Mouse (Mus musculus) stomach, postnatal 0 days (tissue): ENCODE results near the gene Olig2. TPM values are rescaled to one million over a fixed set of nuclear protein-coding genes. Genes with fewer than 3 reads are reported as not detected.

Source experiments
- ATAC-seq: fragments of 200-750 bp; cut with Nextera tagmentation; 2 replicates; pipeline ENCODE4 v1.8.0; 2017; ENCODE audit not compliant: low FRiP score, low TSS enrichment
- DNase-seq: peaks from one replicate; pipeline ENCODE4 v3.0.0-alpha.2; 2016; ENCODE audit warnings: low spot score
- H3K27ac ChIP-seq: fragments of 300-500 bp; sonication (generic); replicated peaks from 2 replicates; pipeline ENCODE4 v1.5.1; 2014; ENCODE audit warnings: mild to moderate bottlenecking, control low read depth
- H3K27me3 ChIP-seq: fragments of 300-500 bp; sonication (generic); 2 replicates; pipeline ENCODE4 v1.6.1; 2014; ENCODE audit warnings: low read length; ENCODE audit not compliant: control insufficient read depth, insufficient read depth
- H3K36me3 ChIP-seq: fragments of 300-500 bp; sonication (generic); 2 replicates; pipeline ENCODE4 v1.6.1; 2014; ENCODE audit warnings: low read length, mixed read lengths; ENCODE audit not compliant: control insufficient read depth, insufficient read depth
- H3K4me1 ChIP-seq: fragments of 300-500 bp; sonication (generic); replicated peaks from 2 replicates; pipeline ENCODE4 v1.6.1; 2014; ENCODE audit warnings: antibody characterized with exemption; ENCODE audit not compliant: control insufficient read depth, insufficient read depth
- H3K4me2 ChIP-seq: fragments of 300-500 bp; sonication (generic); replicated peaks from 2 replicates; pipeline ENCODE4 v1.6.1; 2014; ENCODE audit warnings: low read depth, mild to moderate bottlenecking, control low read depth, moderate library complexity
- H3K4me3 ChIP-seq: fragments of 300-500 bp; sonication (generic); 2 replicates; pipeline ENCODE4 v1.5.1; 2014; ENCODE audit warnings: low read depth, low read length, control low read depth
- H3K9ac ChIP-seq: fragments of 300-500 bp; sonication (generic); 2 replicates; pipeline ENCODE4 v1.6.1; 2014; ENCODE audit warnings: mild to moderate bottlenecking, low read length, control low read depth, mixed read lengths
- H3K9me3 ChIP-seq: fragments of 300-500 bp; sonication (generic); 2 replicates; pipeline ENCODE4 v1.6.1; 2016; ENCODE audit warnings: low read length; ENCODE audit not compliant: control insufficient read depth
- CTCF ChIP-seq: IDR thresholded peaks from 2 replicates; pipeline ENCODE4 v1.5.1; 2016; ENCODE audit warnings: antibody characterized with exemption, low read depth, mild to moderate bottlenecking, moderate library complexity
- EP300 ChIP-seq: optimal IDR thresholded peaks from 2 replicates; pipeline ENCODE3; 2016; ENCODE audit warnings: antibody characterized with exemption
- WGBS: fragments of 180-500 bp; shearing (Covaris S2); extraction: QIAGEN DNeasy Blood & Tissue Kit; methylation state at CpG from one replicate; pipeline ENCODE4 v1.1.7; 2014; 5-methylcytosine and 5-hydroxymethylcytosine counted together
- polyA plus RNA-seq: library from polyadenylated mRNA; unstranded; fragments of >200 nt; fragmentation: Nextera tagmentation; extraction: Ambion mirVana; gene quantifications from 2 replicates; pipeline ENCODE4 v1.2.1, GENCODE M21; 2015

The Olig2 gene
- polyA plus RNA-seq, 1 experiment from 2014 or later, result not detected

GRCm38 (mm10) chr16:91191663-91192237 is 33.5 kb upstream of the Olig2 start:
- DNase-seq (no peak), ATAC-seq (no peak)
- no peaks in the 10 kb centered on the region for H3K36me3 ChIP-seq
- H3K4me1 ChIP-seq, result no peaks in the 10 kb centered on the region
- H3K27ac ChIP-seq, result no peak overlapping the region
- no peaks in the 10 kb centered on the region for H3K27me3 ChIP-seq
- no peak overlapping the region for H3K4me2 ChIP-seq
- no peak for TF ChIP-seq EP300
- TF ChIP-seq CTCF, result no peak
- H3K9me3 ChIP-seq, result no peaks in the 10 kb centered on the region
- H3K9ac ChIP-seq, result no peak overlapping the region
- H3K4me3 ChIP-seq, result no peak overlapping the region
- 75% methylated on average over 9 of the region's 9 CpGs for WGBS

GRCm38 (mm10) chr16:91192672-91193354 is 32.4 kb upstream of the Olig2 start:
- WGBS, result 41% methylated on average over 15 of the region's 15 CpGs
- no peaks in the 10 kb centered on the region for H3K9me3 ChIP-seq

GRCm38 (mm10) chr16:91199815-91200214 is 25.4 kb upstream of the Olig2 start:
- no peak for TF ChIP-seq EP300
- TF ChIP-seq CTCF, result no peak

More at GRCm38 (mm10) chr16:91192672-91193354, 32.4 kb upstream of the Olig2 start:
- H3K27me3 ChIP-seq, result no peaks in the 10 kb centered on the region
- TF ChIP-seq EP300 (no peak), CTCF (no peak)
- no peaks in the 10 kb centered on the region for H3K4me1 ChIP-seq
- H3K36me3 ChIP-seq, result no peaks in the 10 kb centered on the region
- ATAC-seq (no peak), DNase-seq (no peak)
- no peak overlapping the region for H3K4me2 ChIP-seq
- H3K4me3 ChIP-seq, result no peak overlapping the region
- H3K9ac ChIP-seq, result no peak overlapping the region
- H3K27ac ChIP-seq, result no peak overlapping the region

GRCm38 (mm10) chr16:91202989-91203388 is 22.3 kb upstream of the Olig2 start:
- WGBS, result 67% methylated on average over 3 of the region's 3 CpGs
- Histone ChIP-seq H3K36me3 (no peaks in the 10 kb centered on the region), H3K27ac (no peak overlapping the region), H3K9me3 (no peaks in the 10 kb centered on the region), H3K4me1 (no peaks in the 10 kb centered on the region), H3K4me2 (no peak overlapping the region), H3K9ac (no peak overlapping the region), H3K27me3 (no peaks in the 10 kb centered on the region), H3K4me3 (no peak overlapping the region)
- no peak for DNase-seq
- ATAC-seq, result no peak
- TF ChIP-seq EP300, result no peak

More at GRCm38 (mm10) chr16:91199815-91200214, 25.4 kb upstream of the Olig2 start:
- Histone ChIP-seq H3K36me3 (no peaks in the 10 kb centered on the region), H3K4me3 (no peak overlapping the region), H3K9me3 (no peaks in the 10 kb centered on the region), H3K4me2 (no peak overlapping the region), H3K4me1 (no peaks in the 10 kb centered on the region), H3K27ac (no peak overlapping the region), H3K9ac (no peak overlapping the region), H3K27me3 (no peaks in the 10 kb centered on the region)
- WGBS, result 92% methylated on average over 7 of the region's 7 CpGs
- no peak for DNase-seq
- no peak for ATAC-seq

- no peak overlapping the region for H3K9ac ChIP-seq
- no peak overlapping the region for H3K27ac ChIP-seq
- no peaks in the 10 kb centered on the region for H3K4me1 ChIP-seq
- DNase-seq, result no peak
- no peak for ATAC-seq
- WGBS, result 89% methylated on average over 1 of the region's 1 CpGs
- no peak overlapping the region for H3K4me3 ChIP-seq
- no peak overlapping the region for H3K4me2 ChIP-seq
- TF ChIP-seq CTCF (no peak), EP300 (no peak)
- no peaks in the 10 kb centered on the region for H3K27me3 ChIP-seq
- no peaks in the 10 kb centered on the region for H3K36me3 ChIP-seq
- H3K9me3 ChIP-seq, result no peaks in the 10 kb centered on the region
Observed at GRCm38 (mm10) chr16:91206371-91206770, 18.9 kb upstream of the Olig2 start.

- H3K36me3 ChIP-seq, result no peaks in the 10 kb centered on the region
- no peaks in the 10 kb centered on the region for H3K4me1 ChIP-seq
- 37% methylated on average over 6 of the region's 6 CpGs for WGBS
- no peak for TF ChIP-seq EP300
- TF ChIP-seq CTCF, result peak; percentile 36; the same call in 1 of the 2 replicates
- peaks cover 25% of the 10 kb centered on the region for H3K27me3 ChIP-seq
- no peak for ATAC-seq
- no peak overlapping the region for H3K4me2 ChIP-seq
- no peak overlapping the region for H3K4me3 ChIP-seq
- DNase-seq, result no peak
- no peak overlapping the region for H3K27ac ChIP-seq
- H3K9ac ChIP-seq, result no peak overlapping the region
- 0 out of 2 replicates have a peak, but pooled peaks cover 2% of the 10 kb centered on the region for H3K9me3 ChIP-seq
Observed at GRCm38 (mm10) chr16:91217077-91217476, 8.2 kb upstream of the Olig2 start.
